Mouse (Mus musculus) bone marrow macrophage, adult 2 months (primary cell): ENCODE measurements at regions not wholly inside any gene's neighbourhood (a gene's known extent, or its start where the extent isn't known, plus 50 kb on each side); places are given as distances from the start of the nearest gene placed in this dataset.

ENCODE experiments used
- CTCF ChIP-seq: IDR thresholded peaks from 2 replicates; pipeline ENCODE4 v1.5.1; 2012; ENCODE audit warnings: low read depth, mild to moderate bottlenecking, low read length, moderate library complexity
- POLR2A ChIP-seq: IDR thresholded peaks from 2 replicates; pipeline ENCODE4 v1.6.1; 2012; ENCODE audit warnings: mild to moderate bottlenecking, low read depth, low read length, borderline replicate concordance

DNA sequence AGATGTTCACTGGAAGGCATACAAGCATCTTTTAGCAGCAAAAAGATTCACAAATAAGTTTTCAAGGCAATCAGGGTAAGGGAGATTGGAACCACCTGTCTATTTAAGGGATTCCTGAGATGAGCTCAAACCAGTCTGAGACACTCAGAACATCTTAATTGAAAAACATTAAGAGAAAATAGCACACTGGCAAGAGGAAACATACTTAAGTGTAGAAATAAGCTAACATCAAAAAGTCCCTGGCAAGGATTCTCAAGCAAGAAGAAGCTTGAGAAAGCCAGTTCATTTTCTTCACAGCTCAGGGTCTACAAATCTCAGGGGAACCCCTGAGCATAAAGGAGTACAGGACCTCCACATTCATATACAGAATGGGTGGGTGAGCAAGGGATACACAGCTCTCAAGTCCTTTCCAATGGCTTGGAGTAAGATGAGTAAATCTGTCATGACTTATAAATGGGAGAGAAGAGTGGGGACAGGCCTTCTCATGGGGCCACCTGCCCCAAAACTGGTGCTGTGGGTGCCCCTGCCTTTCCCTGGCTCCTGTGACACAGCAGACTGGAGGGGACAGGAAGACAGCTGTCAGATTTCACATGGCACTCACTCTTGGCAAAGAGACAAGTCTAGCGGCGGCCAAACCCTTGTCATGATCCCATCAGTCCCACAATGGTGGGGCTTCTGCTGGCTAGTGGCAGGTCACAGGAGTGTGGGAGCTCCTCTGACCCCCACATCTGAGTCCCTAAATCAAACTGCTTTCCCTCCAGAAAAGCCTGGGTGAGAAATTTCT, 436.6 kb downstream of the Meis1 start:
- no peak for TF ChIP-seq CTCF
- TF ChIP-seq POLR2A, result no peak
